Mouse (Mus musculus): ENCODE measurements at regions not wholly inside any gene's neighbourhood (a gene's known extent, or its start where the extent isn't known, plus 50 kb on each side); places are given as distances from the start of the nearest gene placed in this dataset.
"Not testable (repeated sequence)": the region's sequence is repeated elsewhere in the genome, so short reads cannot be mapped to it uniquely, and the experiment has no call there.

- Histone ChIP-seq H3K4me2 (no peak overlapping the region), H3K9ac (ENCODE audit: low read length) (no peak overlapping the region), H3K4me3 (ENCODE audit: low read depth, low read length) (no peak overlapping the region), H3K4me1 (ENCODE audit: control insufficient read depth, insufficient read depth, low read length) (no peaks in the 10 kb centered on the region), H3K9me3 (ENCODE audit: control insufficient read depth, low read length) (no peaks in the 10 kb centered on the region), H3K27ac (ENCODE audit: low read depth, low read length) (no peak overlapping the region), H3K27me3 (ENCODE audit: control insufficient read depth, insufficient read depth, low read length) (no peaks in the 10 kb centered on the region), H3K36me3 (ENCODE audit: control insufficient read depth, insufficient read depth, low read length) (no peaks in the 10 kb centered on the region)
- ATAC-seq (ENCODE audit: low FRiP score) (no peak), DNase-seq (ENCODE audit: low spot score, missing footprints) (no peak)
- WGBS, result 62% methylated on average over 8 of the region's 8 CpGs
Observed at GRCm38 (mm10) chr17:43139916-43140315, 123.6 kb downstream of the Tnfrsf21 start.

- H3K4me2 ChIP-seq, result no peak overlapping the region
- no peak overlapping the region for H3K9ac ChIP-seq (ENCODE audit: low read length)
- no peak overlapping the region for H3K4me3 ChIP-seq (ENCODE audit: low read depth, low read length)
- no peaks in the 10 kb centered on the region for H3K9me3 ChIP-seq (ENCODE audit: control insufficient read depth, low read length)
- WGBS, result 84% methylated on average over 7 of the region's 7 CpGs
- ATAC-seq (ENCODE audit: low FRiP score) (no peak), DNase-seq (ENCODE audit: low spot score, missing footprints) (no peak)
- H3K36me3 ChIP-seq (ENCODE audit: control insufficient read depth, insufficient read depth, low read length), result no peaks in the 10 kb centered on the region
- H3K27me3 ChIP-seq (ENCODE audit: control insufficient read depth, insufficient read depth, low read length), result no peaks in the 10 kb centered on the region
- H3K4me1 ChIP-seq (ENCODE audit: control insufficient read depth, insufficient read depth, low read length), result no peaks in the 10 kb centered on the region
- H3K27ac ChIP-seq (ENCODE audit: low read depth, low read length), result no peak overlapping the region
Observed at GRCm38 (mm10) chr17:43141740-43142139, 125.4 kb downstream of the Tnfrsf21 start.

GRCm38 (mm10) chr17:43145749-43146148 lies 124.4 kb upstream of the Adgrf1 start:
- Histone ChIP-seq H3K9ac (ENCODE audit: low read length) (no peak overlapping the region), H3K4me3 (ENCODE audit: low read depth, low read length) (no peak overlapping the region), H3K27ac (ENCODE audit: low read depth, low read length) (no peak overlapping the region), H3K4me2 (no peak overlapping the region), H3K36me3 (ENCODE audit: control insufficient read depth, insufficient read depth, low read length) (no peaks in the 10 kb centered on the region), H3K4me1 (ENCODE audit: control insufficient read depth, insufficient read depth, low read length) (peaks cover 5% of the 10 kb centered on the region; the same call in 1 of the 2 replicates), H3K27me3 (ENCODE audit: control insufficient read depth, insufficient read depth, low read length) (no peaks in the 10 kb centered on the region), H3K9me3 (ENCODE audit: control insufficient read depth, low read length) (no peaks in the 10 kb centered on the region)
- ATAC-seq (ENCODE audit: low FRiP score), result no peak
- no peak for DNase-seq (ENCODE audit: low spot score, missing footprints)
- 80% methylated on average over 1 of the region's 1 CpGs for WGBS

GRCm38 (mm10) chr17:43147935-43148334 lies 122.2 kb upstream of the Adgrf1 start:
- Histone ChIP-seq H3K4me3 (ENCODE audit: low read depth, low read length) (no peak overlapping the region), H3K9me3 (ENCODE audit: control insufficient read depth, low read length) (no peaks in the 10 kb centered on the region), H3K27ac (ENCODE audit: low read depth, low read length) (no peak overlapping the region), H3K36me3 (ENCODE audit: control insufficient read depth, insufficient read depth, low read length) (no peaks in the 10 kb centered on the region), H3K27me3 (ENCODE audit: control insufficient read depth, insufficient read depth, low read length) (no peaks in the 10 kb centered on the region), H3K4me1 (ENCODE audit: control insufficient read depth, insufficient read depth, low read length) (peaks cover 5% of the 10 kb centered on the region; the same call in 1 of the 2 replicates), H3K4me2 (no peak overlapping the region), H3K9ac (ENCODE audit: low read length) (no peak overlapping the region)
- WGBS, result 9% methylated on average over 3 of the region's 3 CpGs
- ATAC-seq (ENCODE audit: low FRiP score), result no peak
- no peak for DNase-seq (ENCODE audit: low spot score, missing footprints)

- no peak for DNase-seq (ENCODE audit: low spot score, missing footprints)
- H3K4me2 ChIP-seq, result no peak overlapping the region
- H3K9me3 ChIP-seq (ENCODE audit: control insufficient read depth, low read length), result no peaks in the 10 kb centered on the region
- no peak overlapping the region for H3K27ac ChIP-seq (ENCODE audit: low read depth, low read length)
- H3K36me3 ChIP-seq (ENCODE audit: control insufficient read depth, insufficient read depth, low read length), result no peaks in the 10 kb centered on the region
- H3K9ac ChIP-seq (ENCODE audit: low read length), result no peak overlapping the region
- no peak for ATAC-seq (ENCODE audit: low FRiP score)
- H3K4me3 ChIP-seq (ENCODE audit: low read depth, low read length), result no peak overlapping the region
- H3K27me3 ChIP-seq (ENCODE audit: control insufficient read depth, insufficient read depth, low read length), result no peaks in the 10 kb centered on the region
- 84% methylated on average over 3 of the region's 3 CpGs for WGBS
- H3K4me1 ChIP-seq (ENCODE audit: control insufficient read depth, insufficient read depth, low read length), result peaks cover 5% of the 10 kb centered on the region; the same call in 1 of the 2 replicates
Observed at GRCm38 (mm10) chr17:43152620-43153019, 117.5 kb upstream of the Adgrf1 start.

GRCm38 (mm10) chr17:43155271-43155670 lies 114.9 kb upstream of the Adgrf1 start:
- 92% methylated on average over 8 of the region's 8 CpGs for WGBS
- H3K9me3 ChIP-seq (ENCODE audit: control insufficient read depth, low read length); DNase-seq (ENCODE audit: low spot score, missing footprints); H3K4me2 ChIP-seq; ATAC-seq (ENCODE audit: low FRiP score); H3K36me3 ChIP-seq (ENCODE audit: control insufficient read depth, insufficient read depth, low read length); H3K4me1 ChIP-seq (ENCODE audit: control insufficient read depth, insufficient read depth, low read length); H3K4me3 ChIP-seq (ENCODE audit: low read depth, low read length); H3K27me3 ChIP-seq (ENCODE audit: control insufficient read depth, insufficient read depth, low read length); H3K27ac ChIP-seq (ENCODE audit: low read depth, low read length); H3K9ac ChIP-seq (ENCODE audit: low read length): not testable (repeated sequence)

- WGBS, result 86% methylated on average over 5 of the region's 5 CpGs
- ATAC-seq (ENCODE audit: low FRiP score) (no peak), DNase-seq (ENCODE audit: low spot score, missing footprints) (no peak)
- Histone ChIP-seq H3K9me3 (ENCODE audit: control insufficient read depth, low read length) (no peaks in the 10 kb centered on the region), H3K36me3 (ENCODE audit: control insufficient read depth, insufficient read depth, low read length) (no peaks in the 10 kb centered on the region), H3K4me2 (no peak overlapping the region), H3K27me3 (ENCODE audit: control insufficient read depth, insufficient read depth, low read length) (no peaks in the 10 kb centered on the region), H3K4me3 (ENCODE audit: low read depth, low read length) (no peak overlapping the region), H3K4me1 (ENCODE audit: control insufficient read depth, insufficient read depth, low read length) (0 out of 2 replicates have a peak, but pooled peaks cover 2% of the 10 kb centered on the region), H3K9ac (ENCODE audit: low read length) (no peak overlapping the region), H3K27ac (ENCODE audit: low read depth, low read length) (no peak overlapping the region)
Observed at GRCm38 (mm10) chr17:43156116-43156515, 114.0 kb upstream of the Adgrf1 start.

GRCm38 (mm10) chr17:43157781-43158501 lies 112.2 kb upstream of the Adgrf1 start:
- Histone ChIP-seq H3K9me3 (ENCODE audit: control insufficient read depth, low read length) (no peaks in the 10 kb centered on the region), H3K4me3 (ENCODE audit: low read depth, low read length) (no peak overlapping the region), H3K9ac (ENCODE audit: low read length) (peak overlapping the region; percentile 13; the same call in 1 of the 2 replicates), H3K36me3 (ENCODE audit: control insufficient read depth, insufficient read depth, low read length) (no peaks in the 10 kb centered on the region), H3K4me2 (peak overlapping the region; percentile 12; the same call in 1 of the 2 replicates), H3K27ac (ENCODE audit: low read depth, low read length) (no peak overlapping the region), H3K27me3 (ENCODE audit: control insufficient read depth, insufficient read depth, low read length) (no peaks in the 10 kb centered on the region), H3K4me1 (ENCODE audit: control insufficient read depth, insufficient read depth, low read length) (0 out of 2 replicates have a peak, but pooled peaks cover 2% of the 10 kb centered on the region)
- DNase-seq (ENCODE audit: low spot score, missing footprints), result peak; percentile 90
- ATAC-seq (ENCODE audit: low FRiP score), result peak; percentile 89
- 31% methylated on average over 15 of the region's 15 CpGs for WGBS

GRCm38 (mm10) chr17:43158741-43159140 lies 111.4 kb upstream of the Adgrf1 start:
- Histone ChIP-seq H3K9ac (ENCODE audit: low read length) (no peak overlapping the region), H3K9me3 (ENCODE audit: control insufficient read depth, low read length) (no peaks in the 10 kb centered on the region), H3K27me3 (ENCODE audit: control insufficient read depth, insufficient read depth, low read length) (no peaks in the 10 kb centered on the region), H3K36me3 (ENCODE audit: control insufficient read depth, insufficient read depth, low read length) (no peaks in the 10 kb centered on the region), H3K27ac (ENCODE audit: low read depth, low read length) (no peak overlapping the region), H3K4me2 (no peak overlapping the region), H3K4me3 (ENCODE audit: low read depth, low read length) (no peak overlapping the region), H3K4me1 (ENCODE audit: control insufficient read depth, insufficient read depth, low read length) (0 out of 2 replicates have a peak, but pooled peaks cover 2% of the 10 kb centered on the region)
- 53% methylated on average over 10 of the region's 10 CpGs for WGBS
- ATAC-seq (ENCODE audit: low FRiP score), result peak; percentile 62
- peak; percentile 85 for DNase-seq (ENCODE audit: low spot score, missing footprints)

Data from midbrain, embryonic 11.5 days (tissue).